Mouse (Mus musculus) heart, postnatal 0 days (tissue): Measurements from ENCODE around the gene Mier2.

ENCODE experiments used
- CTCF ChIP-seq: IDR thresholded peaks from 2 replicates; pipeline ENCODE4 v1.5.1; 2016; ENCODE audit warnings: antibody characterized with exemption, control low read depth, low read depth
- EP300 ChIP-seq: IDR thresholded peaks from 2 replicates; pipeline ENCODE4 v1.6.1; 2016; ENCODE audit warnings: antibody characterized with exemption, low read depth

- TF ChIP-seq CTCF (no peak), EP300 (no peak)
Measured at GRCm38 (mm10) chr10:79530241-79530640, 24.8 kb downstream of the Mier2 start.
